Mouse (Mus musculus) spleen, postnatal 36 days (tissue): ENCODE measurements around the gene Hexim2.
A peak's percentile ranks its signal among the peaks of the same experiment; 100 is the strongest.

ENCODE experiments used
- DNase-seq, 2 experiments: peaks; one replicate each; pipeline ENCODE4 v3.0.0; 2022; ENCODE audit warnings: low spot score in 2 of 2, mixed read lengths in 1 of 2

The Hexim2 gene

DNA sequence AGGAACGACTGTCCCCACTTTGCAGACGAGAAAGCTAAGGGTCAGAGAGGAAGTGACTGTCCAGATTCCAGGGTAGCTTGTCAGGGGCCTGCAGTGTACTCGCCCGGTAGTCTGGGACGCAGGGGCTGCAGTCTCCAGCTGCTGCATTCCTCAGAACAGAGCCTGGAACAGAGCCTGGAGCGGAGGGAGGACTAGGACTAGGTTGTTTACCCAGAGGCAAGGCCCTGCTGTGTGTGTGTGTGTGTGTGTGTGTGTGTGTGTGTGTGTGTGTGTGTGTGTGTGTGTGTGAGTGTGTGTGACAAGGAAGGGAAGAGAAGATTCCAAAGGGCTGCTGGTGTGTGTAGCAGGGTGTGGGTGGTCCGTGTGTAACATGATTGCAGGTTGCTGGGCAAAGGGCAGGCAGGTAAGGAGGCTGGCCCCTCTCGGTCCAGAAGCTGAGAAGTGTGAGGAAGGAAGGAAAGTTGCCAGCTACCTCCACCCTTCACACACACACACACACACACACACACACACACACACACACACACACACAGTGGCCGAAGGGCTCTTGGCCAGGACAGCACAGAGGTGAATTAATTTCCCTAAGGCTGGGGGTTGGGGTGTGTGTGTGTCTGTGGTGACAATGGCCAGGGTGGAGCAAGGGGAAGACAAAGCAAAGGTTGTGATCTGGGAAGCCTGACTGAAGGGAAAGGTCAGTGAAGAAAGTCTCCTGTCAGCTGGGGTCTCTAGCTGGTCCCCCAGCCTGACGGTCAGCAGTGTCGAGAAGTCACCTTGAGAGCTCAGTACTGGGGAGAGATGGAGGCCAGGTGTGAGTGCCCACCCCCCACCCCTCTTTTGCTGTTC is 9.1 kb downstream of the Hexim2 start:
- no peak for DNase-seq

- DNase-seq = no peak
These were observed 9.7 kb downstream of the Hexim2 start for GRCm38 (mm10) chr11:103141944-103142255.

- DNase-seq = peak; percentile 68
These were observed 10.4 kb downstream of the Hexim2 start for GRCm38 (mm10) chr11:103142441-103143182.

DNA sequence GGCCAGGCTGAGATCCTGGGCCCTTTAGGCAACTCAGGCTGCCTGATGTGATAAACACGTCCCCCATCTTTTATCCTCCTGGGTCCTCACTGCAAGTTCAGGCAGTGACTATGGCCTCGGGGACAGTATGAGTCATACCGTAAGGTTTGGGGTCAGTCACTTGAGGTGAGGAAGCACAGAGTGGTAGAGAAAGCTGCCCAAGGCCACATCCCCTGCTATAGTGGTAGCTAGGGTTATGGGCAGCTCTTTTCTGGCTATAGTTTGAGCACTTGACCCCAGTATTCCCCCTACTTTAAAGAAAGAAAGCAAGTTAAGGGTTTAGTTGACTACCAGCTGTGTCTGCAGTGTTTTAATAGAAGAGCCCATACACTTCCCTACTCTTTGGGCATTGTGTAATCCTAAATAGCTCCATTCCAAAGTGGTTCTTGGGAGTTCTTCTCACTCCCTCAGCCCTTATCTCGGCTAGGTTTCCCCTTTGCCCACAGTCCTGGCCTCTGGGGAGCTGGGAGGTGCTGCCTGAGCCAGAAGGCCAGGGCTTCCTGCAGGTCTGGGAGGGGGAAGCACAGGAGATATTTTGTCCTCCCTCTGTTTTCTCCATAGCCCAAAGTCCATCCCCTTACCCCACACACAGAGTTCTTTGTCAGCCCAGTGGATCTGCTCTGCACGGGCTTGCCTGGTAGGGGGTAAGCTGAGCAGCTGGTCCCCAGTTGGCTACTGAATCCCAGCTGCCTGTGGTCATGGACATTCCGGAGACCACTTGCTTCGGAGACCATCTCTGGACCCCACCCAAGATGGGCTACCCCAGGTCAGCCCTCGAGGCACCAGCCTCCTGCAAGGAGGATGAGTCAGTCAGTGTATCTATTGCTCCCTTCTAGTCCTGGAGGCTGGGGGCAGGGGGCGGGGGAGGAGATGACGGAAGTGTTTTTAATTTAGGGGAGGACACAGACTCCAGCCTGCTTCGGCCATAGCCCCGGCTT is 12.4 kb downstream of the Hexim2 start:
- DNase-seq = no peak

DNA sequence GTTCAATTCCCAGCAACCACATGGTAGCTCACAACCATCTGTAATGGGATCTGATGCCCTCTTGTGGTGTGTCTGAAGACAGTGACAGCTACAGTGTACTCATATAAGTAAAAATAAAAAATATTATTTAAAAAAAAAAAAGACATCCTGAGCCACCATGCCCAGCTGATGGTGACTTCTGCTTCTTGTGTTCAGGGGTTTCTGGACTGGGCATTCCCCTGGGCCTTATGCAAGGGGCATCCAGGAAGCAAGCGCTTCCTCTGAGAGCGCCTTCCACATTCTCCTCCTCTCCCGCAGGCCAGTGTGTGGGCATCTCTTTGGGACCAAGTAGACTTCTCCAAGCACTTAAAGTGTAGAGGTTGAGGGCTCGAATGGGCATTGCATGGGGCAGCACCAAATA is 14.2 kb downstream of the Hexim2 start:
- no peak for DNase-seq

DNA sequence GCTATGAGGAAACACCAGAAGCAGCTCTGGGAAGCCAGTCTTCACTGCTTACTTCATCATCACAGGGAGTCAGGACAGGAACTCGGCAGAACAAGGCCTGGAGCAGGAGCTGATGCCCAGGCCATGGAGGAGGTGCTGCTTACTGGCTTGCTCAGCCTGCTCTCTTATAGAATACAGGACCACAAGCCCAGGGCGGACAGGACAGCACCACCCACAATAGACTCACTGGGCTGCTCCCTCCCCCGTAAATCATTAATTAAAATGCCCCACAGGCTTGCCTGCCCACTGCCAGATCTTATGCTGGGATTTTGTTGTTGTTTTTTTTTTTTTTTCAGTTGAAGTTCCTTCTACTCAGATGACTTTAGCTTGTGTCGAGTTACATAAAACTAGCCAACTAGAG is 15.5 kb downstream of the Hexim2 start:
- no peak for DNase-seq

DNA sequence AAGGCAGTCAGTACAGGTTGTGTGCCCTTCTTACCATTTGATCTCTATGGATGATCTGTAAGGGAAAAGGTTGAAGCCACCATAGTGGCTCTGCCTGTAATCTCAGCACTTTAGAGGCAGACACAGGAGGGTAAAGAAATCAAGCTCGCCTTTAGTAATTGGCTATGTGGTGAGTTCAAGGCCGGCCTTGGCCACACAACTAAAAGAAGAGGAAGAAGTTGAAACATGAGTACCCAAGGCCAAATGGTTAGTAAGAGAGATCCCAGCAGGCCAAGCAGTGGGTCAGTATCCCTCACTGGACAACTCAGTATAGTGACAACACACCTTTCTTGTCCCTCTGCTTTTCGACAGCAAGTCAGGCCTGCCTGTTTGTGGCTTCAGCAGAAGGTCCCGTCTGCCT is 17.5 kb downstream of the Hexim2 start:
- DNase-seq = no peak

- DNase-seq = peak; percentile 85 to 89
These were observed 26.6 kb downstream of the Hexim2 start for GRCm38 (mm10) chr11:103158621-103159478.

- DNase-seq = no peak
These were observed 28.5 kb downstream of the Hexim2 start for GRCm38 (mm10) chr11:103160738-103161137.

DNA sequence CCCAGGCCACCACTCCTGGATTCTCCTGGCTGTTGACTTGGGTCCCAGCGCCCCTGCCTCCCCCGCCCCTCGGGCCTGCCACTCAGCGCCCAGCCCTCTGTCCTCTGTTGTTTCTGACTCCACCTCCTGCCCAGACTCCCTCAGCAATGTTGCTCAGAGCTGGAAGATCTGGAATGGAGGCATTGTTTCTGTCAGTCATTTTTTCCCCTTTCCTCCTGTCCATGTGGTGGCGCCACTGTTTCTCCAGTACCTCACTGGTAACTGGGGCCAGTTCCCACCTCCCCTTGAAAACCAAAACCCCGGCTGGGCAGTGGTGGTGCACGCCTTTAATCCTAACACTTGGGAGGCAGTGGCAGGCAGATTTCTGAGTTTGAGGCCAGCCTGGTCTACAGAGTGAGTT is 29.2 kb downstream of the Hexim2 start:
- DNase-seq = no peak

GRCm38 (mm10) chr11:103162132-103162531 is 29.9 kb downstream of the Hexim2 start:
- no peak for DNase-seq

DNA sequence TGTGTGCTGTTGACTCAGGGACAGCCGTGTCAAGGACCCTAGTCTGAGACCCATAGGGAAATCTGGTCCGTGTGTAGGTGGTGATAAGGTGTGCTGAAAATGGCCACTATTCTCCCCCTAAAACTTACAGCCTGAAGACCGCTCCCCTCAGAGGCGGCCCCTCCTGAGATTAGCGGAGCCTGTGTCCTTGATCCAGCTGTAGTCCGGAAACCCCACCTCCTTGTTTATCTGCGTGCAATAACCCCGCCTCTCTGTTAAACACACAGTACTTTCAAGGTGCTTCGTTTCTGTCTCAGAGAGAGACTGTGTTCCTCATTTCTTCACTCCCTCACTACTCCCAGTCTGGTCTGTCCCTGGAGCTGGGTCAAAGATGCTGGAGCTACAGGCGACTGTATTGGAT is 32.2 kb downstream of the Hexim2 start:
- DNase-seq = peak; percentile 53 to 62

DNA sequence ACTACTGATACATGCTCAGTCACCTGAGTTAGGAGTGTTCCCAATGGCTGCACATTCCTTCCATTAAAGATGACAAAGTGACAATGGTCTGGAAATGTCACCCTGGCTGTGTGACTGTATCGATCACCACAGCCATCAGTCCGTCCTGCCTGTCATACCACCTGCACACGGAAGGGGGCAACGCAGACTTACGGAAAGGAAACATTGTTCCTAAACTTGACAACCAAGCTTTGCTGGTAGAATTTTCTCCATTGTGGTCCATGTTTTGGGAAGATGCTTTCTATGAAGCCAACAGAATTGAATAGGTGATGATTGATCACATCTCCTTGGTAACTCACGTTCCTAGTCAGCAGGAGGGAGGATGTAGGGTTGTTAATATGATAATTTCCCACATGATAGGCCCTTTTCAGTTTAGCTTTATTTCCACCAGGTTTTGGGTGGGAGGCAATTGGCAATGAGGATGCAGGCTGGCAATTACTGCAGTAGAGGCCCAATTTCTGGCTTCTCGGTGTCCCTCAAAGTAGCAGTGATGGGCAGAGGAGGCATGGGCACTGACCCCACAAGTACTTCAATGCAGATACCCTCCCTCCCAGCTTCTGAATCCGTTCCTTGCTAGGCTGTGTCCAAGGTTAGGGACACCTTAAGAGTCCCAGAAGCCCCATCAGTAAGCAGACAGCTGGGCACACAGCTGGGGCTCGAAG is 36.6 kb downstream of the Hexim2 start:
- peak; percentile 69 to 79 for DNase-seq

DNA sequence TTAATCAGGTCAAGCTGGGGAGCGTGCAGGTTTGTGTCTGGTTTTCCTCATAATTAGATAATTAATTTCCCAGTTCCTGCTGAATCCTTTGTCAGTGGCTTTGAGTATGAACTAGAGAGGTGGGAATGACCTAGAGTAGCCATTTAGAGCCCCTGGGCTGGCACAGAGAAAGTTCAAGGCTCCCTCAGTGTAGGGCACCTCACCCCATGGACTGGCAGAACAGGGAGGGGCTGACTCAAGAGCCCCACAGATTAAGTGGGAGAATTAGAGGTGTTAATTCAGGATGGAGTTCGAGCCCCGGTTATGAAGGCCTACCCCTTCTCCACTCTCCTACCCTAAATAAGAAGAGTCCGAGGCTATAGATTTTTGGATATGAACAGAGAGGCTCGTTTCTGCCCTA is 37.4 kb downstream of the Hexim2 start:
- no peak for DNase-seq

GRCm38 (mm10) chr11:103170111-103170493 is 37.9 kb downstream of the Hexim2 start:
- DNase-seq = no peak

GRCm38 (mm10) chr11:103170494-103171285 is 38.5 kb downstream of the Hexim2 start, which contains the start of gene Fmnl1:
Gene Fmnl1 (plus strand): TSS chr11:103171107.
- DNase-seq = peak; percentile 81 to 86

DNA sequence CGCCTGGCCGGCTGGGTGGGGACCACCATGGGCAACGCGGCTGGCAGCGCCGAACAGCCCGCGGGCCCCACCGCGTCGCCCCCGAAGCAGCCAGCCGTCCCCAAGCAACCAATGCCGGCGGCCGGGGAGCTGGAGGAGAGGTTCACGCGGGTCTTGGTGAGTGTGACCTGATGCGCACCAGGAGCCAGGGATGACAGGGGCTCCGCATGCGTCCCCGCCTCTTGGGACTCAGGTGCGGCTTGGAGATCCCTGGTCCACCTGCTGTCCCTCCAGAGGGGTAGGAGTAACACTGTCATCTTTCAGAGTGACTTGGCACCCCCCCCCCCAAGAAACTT is 39.0 kb downstream of the Hexim2 start:
- no peak for DNase-seq

DNA sequence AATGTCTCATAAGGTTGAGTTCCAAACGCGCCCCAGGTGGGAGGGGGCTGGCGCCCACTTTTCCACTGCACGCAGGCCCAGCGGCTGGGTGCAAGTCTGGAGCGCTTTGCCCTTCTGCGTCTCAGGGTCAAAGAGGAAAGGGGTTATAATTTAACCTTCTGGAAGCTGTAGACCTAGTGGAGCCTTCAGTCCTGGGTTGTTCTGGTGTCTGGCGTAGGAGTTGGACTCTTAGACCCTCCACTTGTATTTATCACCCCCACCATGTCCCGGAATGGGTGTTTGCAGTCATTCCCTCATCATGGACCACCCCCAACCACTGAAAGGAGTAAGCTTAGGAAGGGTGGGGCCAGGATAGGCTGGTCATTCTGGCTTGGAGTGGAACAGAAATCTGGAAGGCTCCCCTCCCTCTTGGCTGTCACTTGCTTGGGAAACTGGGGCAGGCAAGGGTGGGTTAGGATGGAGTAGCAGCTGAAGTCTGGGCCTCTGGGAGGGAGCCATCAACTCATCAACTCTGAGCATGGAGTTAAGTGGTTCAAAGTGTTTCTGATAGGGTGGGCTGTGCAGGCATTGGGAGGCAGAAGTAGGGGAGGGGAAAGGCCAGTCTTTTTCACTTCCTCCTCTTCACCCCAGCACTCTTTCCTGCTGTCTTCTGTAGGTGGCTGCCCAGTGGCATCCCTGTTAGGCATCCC is 39.6 kb downstream of the Hexim2 start:
- peak; percentile 69 for DNase-seq

DNA sequence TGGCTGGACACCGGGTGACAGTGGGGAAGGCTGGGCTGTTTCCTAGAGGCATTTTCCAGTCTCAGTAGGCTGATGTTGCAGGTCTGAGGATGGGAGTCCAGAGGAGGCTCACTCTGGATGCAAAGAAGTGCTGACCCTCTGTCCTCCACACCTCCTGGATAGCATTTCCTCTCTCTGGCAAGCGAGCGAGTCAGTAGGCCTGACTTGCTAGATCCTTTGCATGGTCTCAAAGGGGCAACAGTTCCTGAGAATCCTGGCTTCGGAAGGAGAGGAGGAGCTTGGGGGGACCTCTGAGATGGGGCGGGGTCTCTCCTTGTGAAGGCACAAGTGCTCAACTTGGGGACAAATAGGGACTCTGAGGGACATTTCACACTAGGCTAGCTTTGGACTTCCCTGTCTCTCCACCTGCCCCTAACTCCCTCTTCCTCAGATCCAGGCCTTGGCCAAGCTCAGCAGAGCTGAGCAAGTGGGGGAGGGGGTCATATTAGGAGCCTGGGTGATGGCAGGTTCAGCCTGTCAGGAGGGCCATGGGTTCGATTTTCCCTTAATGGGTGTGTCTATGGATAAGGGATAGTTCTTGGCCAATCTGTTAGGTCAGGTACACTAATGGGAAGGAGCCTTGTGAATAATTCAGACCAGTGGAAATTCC is 40.3 kb downstream of the Hexim2 start:
- DNase-seq = no peak
